ENCODE assay signal across 8 mouse cellular contexts in the genomic region with DNA sequence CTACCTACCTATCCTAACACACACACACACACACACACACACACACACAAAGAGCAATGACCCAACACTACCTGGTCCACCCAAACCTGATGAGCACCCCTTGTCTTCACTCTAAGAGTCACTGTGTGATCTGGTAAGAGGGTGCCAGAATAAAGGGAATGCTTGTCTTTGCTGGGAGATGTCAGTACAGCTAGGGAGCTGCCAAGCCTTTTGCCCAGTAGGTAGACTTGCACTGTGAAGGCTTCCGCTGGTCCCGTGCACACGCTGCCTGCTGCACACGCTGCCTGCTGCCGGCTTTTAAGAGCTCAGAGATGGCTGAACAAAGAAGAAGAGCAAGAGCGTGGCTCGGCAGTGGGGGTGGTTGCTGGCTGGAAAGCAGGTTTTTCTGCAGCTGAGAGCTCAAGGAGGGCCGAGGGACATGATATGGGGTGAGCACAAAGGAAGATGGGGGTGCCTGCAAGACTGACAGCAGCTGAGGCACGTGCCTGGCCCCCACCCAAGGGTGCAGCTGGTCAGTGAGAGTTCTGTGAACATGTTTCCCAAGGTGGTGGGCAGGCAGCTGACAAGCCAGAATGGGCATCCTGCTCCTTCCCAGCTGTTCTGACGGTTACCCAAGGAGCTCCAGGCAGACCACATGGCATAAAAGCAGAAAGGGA. TPM values are rescaled to one million over a fixed set of nuclear protein-coding genes. Genes with fewer than 3 reads are reported as not detected.
DNase-seq lines count a peak whose midpoint lies in the region; ATAC-seq and TF ChIP-seq lines count a peak whose summit lies in the region.

No protein-coding gene starts in this region.

- WGBS in kidney, postnatal 0 days: 29% methylated on average over 10 of the region's 10 CpGs
- 14% methylated on average over 10 of the region's 10 CpGs for WGBS in macrophage (ENCODE audit: missing documents)
- WGBS in stomach, embryonic 15.5 days: 35% methylated on average over 10 of the region's 10 CpGs

- H3K4me1 ChIP-seq in kidney, postnatal 0 days (replicated peaks; ENCODE audit: insufficient read depth, low read length): peaks cover 68% of the 10 kb centered on the region
- H3K4me1 ChIP-seq in stomach, embryonic 15.5 days: peaks cover 61% of the 10 kb centered on the region

- TF ChIP-seq CTCF in kidney, postnatal 0 days (IDR thresholded peaks at IDR 0.05; ENCODE audit: low read depth): no peak

- no peaks in the 10 kb centered on the region for H3K9me3 ChIP-seq in kidney, postnatal 0 days (replicated peaks; ENCODE audit: low read length)
- H3K9me3 ChIP-seq in stomach, embryonic 15.5 days: no peaks in the 10 kb centered on the region

- H3K4me3 ChIP-seq in kidney, postnatal 0 days (replicated peaks; ENCODE audit: low read depth, low read length): no peak overlapping the region
- no peak overlapping the region for H3K4me3 ChIP-seq in macrophage (ENCODE audit: inconsistent target)
- no peak overlapping the region for H3K4me3 ChIP-seq in stomach, embryonic 15.5 days (replicated peaks)

- peaks cover 98% of the 10 kb centered on the region for H3K79me2 ChIP-seq in macrophage (ENCODE audit: inconsistent target)

- no peak for DNase-seq in kidney, postnatal 0 days (ENCODE audit: low spot score)
- DNase-seq in kidney, adult 9 months: no peak
- peak; percentile 20 for DNase-seq in cerebellum, adult 8-10 months
- peak; percentile 62 to 81 for DNase-seq in frontal cortex, postnatal 14 days (ENCODE audit: low spot score in 2 of 2)
- DNase-seq in layer of hippocampus, adult 8-10 months (ENCODE audit: low spot score in 2 of 2): peak; percentile 73 to 88
- DNase-seq in spleen, postnatal 14 days (ENCODE audit: low spot score in 2 of 2): no peak

- H3K4me2 ChIP-seq in kidney, postnatal 0 days (ENCODE audit: low read length): peak overlapping the region; percentile 13; the same call in 1 of the 2 replicates
- H3K4me2 ChIP-seq in stomach, embryonic 15.5 days: peak overlapping the region; percentile 27

- H3K9ac ChIP-seq in kidney, postnatal 0 days (ENCODE audit: low read depth, low read length): 0 out of 2 replicates have a peak overlapping the region, but pooled peaks have one; percentile 19
- no peak overlapping the region for H3K9ac ChIP-seq in stomach, embryonic 15.5 days

- no peaks in the 10 kb centered on the region for H3K36me3 ChIP-seq in kidney, postnatal 0 days (ENCODE audit: insufficient read depth, low read length)
- H3K36me3 ChIP-seq in macrophage (ENCODE audit: inconsistent target): no peaks in the 10 kb centered on the region
- no peaks in the 10 kb centered on the region for H3K36me3 ChIP-seq in stomach, embryonic 15.5 days

- ATAC-seq in kidney, postnatal 0 days (replicated peaks; ENCODE audit: low FRiP score, low read depth): no peak
- peak; percentile 5; the same call in 1 of the 2 replicates for ATAC-seq in stomach, embryonic 15.5 days (ENCODE audit: insufficient read depth, low FRiP score, low read depth)

- H3K27ac ChIP-seq in kidney, postnatal 0 days: peak overlapping the region; percentile 82
- peak overlapping the region; percentile 91 for H3K27ac ChIP-seq in macrophage
- H3K27ac ChIP-seq in stomach, embryonic 15.5 days: peak overlapping the region; percentile 90

- no peaks in the 10 kb centered on the region for H3K27me3 ChIP-seq in kidney, postnatal 0 days (ENCODE audit: insufficient read depth, low read length)
- H3K27me3 ChIP-seq in stomach, embryonic 15.5 days (replicated peaks): no peaks in the 10 kb centered on the region

RNA-seq across cellular contexts. Expression of gene Tspan14, which starts 10.9 kb away (rescaled TPM):
- polyA plus RNA-seq in kidney, postnatal 0 days (2015; fragmentation: Nextera tagmentation; extraction: Ambion mirVana): 93.4 and 102 TPM in 2 replicates
- total RNA-seq in layer of hippocampus, adult 8-10 months (2022): 10 to 100 TPM; 33.0 to 45.1 (median 38.3) TPM
- total RNA-seq in macrophage (2018; cell fraction: chromatin; rRNA removed): 10 to 100 TPM; 13.5 to 89.6 (median 60.6) TPM
- 10 to 100 TPM; 26.7 to 98.5 (median 51.9) TPM for total RNA-seq in macrophage (2018; cell fraction: cytosol; rRNA removed)
- 100 to 1,000 TPM in 4 of 26 experiments, 10 to 100 TPM in 22; 29.7 to 119 (median 77.9) TPM for total RNA-seq in macrophage (2018; cell fraction: nucleus; rRNA removed)
- polyA plus RNA-seq in macrophage (2018): 51.5 to 93.5 TPM (median 73.8 TPM) in 3 replicates
- 67.5 and 72.3 TPM in 2 replicates for polyA plus RNA-seq in stomach, embryonic 15.5 days (2015; fragmentation: Nextera tagmentation; extraction: Ambion mirVana)

RNA-seq across cellular contexts. Expression of gene Fam213a, which starts 57.9 kb away (rescaled TPM):
- polyA plus RNA-seq in kidney, postnatal 0 days (2015; fragmentation: Nextera tagmentation; extraction: Ambion mirVana): 80.5 and 94.7 TPM in 2 replicates
- 100 to 1,000 TPM; 135 to 159 (median 145) TPM for total RNA-seq in layer of hippocampus, adult 8-10 months (2022)
- 10 to 100 TPM in 2 of 26 experiments, 1 to 10 TPM in 24; 1.2 to 11.1 (median 3.7) TPM for total RNA-seq in macrophage (2018; cell fraction: chromatin; rRNA removed)
- total RNA-seq in macrophage (2018; cell fraction: cytosol; rRNA removed): 10 to 100 TPM; 12.5 to 33.7 (median 20.3) TPM
- total RNA-seq in macrophage (2018; cell fraction: nucleus; rRNA removed): 10 to 100 TPM in 15 of 26 experiments, 1 to 10 TPM in 11; 5.6 to 22.4 (median 11.0) TPM
- polyA plus RNA-seq in macrophage (2018): 20.9 to 32.3 TPM (median 29.6 TPM) in 3 replicates
- polyA plus RNA-seq in stomach, embryonic 15.5 days (2015; fragmentation: Nextera tagmentation; extraction: Ambion mirVana): 40.2 and 43.5 TPM in 2 replicates

Comparison
In these comparisons a context has a peak if more than half of its experiments do, and no peak if none do; other contexts are left out.
1. DNase-seq: peak in cerebellum, adult 8-10 months (single experiment), frontal cortex, postnatal 14 days (2 of 2) and layer of hippocampus, adult 8-10 months (2 of 2); none in kidney, postnatal 0 days (single experiment), kidney, adult 9 months (single experiment) and spleen, postnatal 14 days (0 of 2).
2. Peak in every context shown above with its lines, with median percentiles within 50 percentile points of each other: H3K27ac ChIP-seq.